Mouse (Mus musculus) MEL-GATA-1-ER (cell line): Measurements from ENCODE around the gene Csnk1g1.
A peak's percentile ranks its signal among the peaks of the same experiment; 100 is the strongest.

Experiments used
- DNase-seq: peaks from one replicate; pipeline ENCODE4 v3.0.0-alpha.2; 2012; ENCODE audit warnings: low read depth; ENCODE audit errors: extremely low read depth

Csnk1g1 gene

DNA sequence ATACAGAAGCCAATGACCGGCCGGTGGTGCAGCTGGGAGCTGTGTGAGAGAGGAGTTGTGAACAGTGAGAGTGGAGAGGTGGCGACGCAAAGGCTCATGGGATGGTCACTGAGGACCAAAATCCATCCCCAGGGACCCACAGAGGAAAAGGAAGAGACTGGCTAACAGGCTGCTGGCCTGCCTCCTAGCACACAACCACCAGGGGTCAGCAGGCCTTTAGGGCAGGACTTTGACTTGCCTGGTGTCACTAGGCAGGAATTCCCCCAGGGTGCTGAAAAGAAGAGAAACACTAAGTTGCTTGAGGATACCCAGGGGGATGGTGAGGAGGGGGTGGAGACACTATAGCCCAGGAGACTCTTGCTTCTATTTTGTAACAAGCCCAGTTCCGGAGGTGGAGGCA, 158.8 kb downstream of the Csnk1g1 start:
- DNase-seq: peak; percentile 7

- no peak for DNase-seq
Observed at GRCm38 (mm10) chr9:66068056-66068455, 159.3 kb downstream of the Csnk1g1 start.

DNA sequence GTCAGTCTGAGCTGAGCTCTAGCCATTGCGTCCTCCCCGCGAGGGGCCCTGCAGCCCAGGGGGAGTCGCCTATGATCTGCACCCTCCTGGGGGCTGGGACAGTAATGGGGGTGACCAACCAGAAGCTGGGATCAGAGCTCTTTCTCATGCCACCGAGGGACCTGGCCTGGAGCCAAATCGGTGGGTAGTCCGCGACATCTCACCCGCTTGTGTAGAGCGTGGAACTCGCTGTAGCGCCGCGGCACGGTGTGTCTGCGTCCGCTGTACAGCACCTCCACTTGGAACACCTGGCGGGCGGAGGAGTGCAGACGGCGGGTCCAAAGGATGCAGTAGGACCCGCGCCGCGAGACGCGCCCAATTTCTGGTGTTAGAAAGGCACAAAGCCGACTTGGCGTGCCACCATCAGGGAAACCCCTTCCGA, 160.3 kb downstream of the Csnk1g1 start:
- DNase-seq: no peak

- DNase-seq: peak; percentile 82
Observed at GRCm38 (mm10) chr9:66069583-66069982, 160.9 kb downstream of the Csnk1g1 start, which contains the start of gene Snx22. Snx22 (minus strand) TSS chr9:66069719.

DNA sequence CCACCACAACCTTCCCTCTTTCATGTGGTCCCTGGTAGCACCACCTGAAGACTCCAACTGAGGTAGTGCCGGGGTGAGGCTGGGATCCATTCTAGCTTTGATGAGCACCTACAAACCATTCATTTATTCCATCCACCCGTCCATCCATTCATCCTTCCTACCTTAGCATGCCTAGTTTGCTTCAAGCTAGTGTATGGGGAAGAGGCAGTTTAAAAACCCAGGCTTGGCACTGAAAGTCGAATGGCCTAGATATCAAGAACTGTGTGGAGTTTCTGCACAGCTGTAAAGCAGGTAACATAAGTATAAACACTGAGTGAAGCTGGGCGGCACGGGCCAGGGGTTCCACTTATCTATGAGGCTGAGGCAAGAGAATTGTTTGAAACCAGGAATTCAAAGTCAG, 161.4 kb downstream of the Csnk1g1 start:
- no peak for DNase-seq

DNA sequence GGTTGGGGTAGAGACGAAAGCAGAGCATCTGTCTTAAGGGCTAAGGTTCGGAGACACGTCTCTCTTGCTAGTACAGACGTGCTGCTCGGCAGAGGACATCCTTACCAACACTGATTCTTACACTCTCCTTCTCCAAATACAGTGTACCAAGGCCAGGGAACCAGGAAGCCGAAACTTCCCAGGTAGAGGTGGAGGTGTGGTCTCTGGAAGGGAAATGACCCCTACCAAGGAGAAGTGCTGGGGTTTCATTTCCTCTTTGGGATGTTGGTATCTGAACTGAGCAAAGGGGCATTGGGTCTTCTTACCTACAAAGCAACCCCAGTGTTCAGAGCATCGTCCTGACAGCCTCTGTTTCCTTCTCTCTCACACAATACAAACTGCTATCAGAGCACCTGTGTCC, 164.0 kb downstream of the Csnk1g1 start:
- no peak for DNase-seq

GRCm38 (mm10) chr9:66078072-66078471, 169.3 kb downstream of the Csnk1g1 start:
- DNase-seq: no peak

DNA sequence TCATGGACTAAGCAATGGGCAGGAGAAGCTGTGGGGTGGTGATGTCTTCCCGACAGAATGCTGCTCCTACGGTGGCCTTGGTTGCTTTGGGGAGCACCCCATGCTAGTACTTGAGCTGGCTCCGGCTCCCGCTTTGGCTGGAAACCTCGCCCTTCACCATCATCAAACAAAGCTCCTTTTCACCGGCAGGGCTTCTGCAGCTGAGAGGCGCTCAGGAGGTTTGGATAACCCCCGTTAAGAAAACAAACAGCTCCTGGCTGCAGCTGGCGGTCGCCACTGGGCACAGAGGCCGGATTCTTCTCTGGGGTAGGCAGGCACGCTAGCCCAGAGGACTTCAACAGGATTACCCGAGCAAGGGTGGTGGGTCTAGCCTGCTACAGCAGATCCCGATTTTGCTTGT, 169.8 kb downstream of the Csnk1g1 start:
- no peak for DNase-seq

DNA sequence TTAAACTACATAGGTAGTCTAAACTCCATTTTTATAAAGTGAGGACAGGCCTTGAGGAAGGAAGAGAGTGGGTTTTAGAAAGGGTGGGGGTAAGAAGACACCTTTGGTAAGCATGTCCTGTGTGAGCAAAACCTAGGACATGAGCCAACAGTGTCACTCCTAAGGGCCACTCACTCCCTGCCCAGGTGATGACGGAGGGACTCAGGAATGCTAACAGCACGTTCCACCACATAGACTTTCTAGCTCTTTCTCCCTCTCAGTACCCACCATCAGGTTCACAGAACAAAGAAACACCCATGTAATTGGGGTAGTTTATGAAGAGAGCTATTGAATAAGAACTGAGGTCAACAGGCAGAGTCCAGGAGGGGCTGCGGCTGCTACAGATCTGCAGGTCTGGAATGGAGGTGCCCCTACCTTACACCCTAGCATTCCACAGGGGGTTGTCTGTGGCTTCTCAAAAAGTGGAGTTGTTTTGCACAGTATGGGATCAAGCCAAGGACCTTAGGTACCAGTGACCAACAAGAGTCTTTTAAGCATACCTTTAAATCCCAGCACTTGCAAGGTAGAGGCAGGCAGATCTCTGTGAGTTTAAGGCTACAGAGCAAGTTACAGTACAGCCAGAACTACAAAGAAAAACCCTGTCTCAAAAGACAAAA, 172.2 kb downstream of the Csnk1g1 start:
- DNase-seq: no peak

GRCm38 (mm10) chr9:66081999-66082398, 173.3 kb downstream of the Csnk1g1 start:
- no peak for DNase-seq

DNA sequence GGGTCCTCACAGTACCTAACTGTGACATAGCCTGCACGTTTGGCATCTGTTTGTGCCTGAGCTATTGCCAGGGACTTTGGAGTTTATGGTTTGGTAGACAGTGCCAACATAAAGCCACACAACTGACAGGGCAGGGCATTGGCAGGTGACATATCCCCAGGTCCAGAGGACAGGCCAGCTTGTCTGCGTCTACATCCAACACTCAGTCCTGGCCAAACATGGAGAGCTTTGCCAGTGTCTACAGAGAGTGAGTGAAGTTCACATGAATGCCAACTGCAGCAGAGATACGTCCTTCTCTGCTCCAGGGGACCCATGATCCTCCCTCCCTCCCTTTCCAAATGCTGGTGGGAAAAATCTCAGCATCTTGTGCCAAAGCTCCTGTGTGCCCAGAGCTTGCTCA, 175.4 kb downstream of the Csnk1g1 start:
- no peak for DNase-seq

GRCm38 (mm10) chr9:66087062-66087461, 178.3 kb downstream of the Csnk1g1 start:
- DNase-seq: no peak

DNA sequence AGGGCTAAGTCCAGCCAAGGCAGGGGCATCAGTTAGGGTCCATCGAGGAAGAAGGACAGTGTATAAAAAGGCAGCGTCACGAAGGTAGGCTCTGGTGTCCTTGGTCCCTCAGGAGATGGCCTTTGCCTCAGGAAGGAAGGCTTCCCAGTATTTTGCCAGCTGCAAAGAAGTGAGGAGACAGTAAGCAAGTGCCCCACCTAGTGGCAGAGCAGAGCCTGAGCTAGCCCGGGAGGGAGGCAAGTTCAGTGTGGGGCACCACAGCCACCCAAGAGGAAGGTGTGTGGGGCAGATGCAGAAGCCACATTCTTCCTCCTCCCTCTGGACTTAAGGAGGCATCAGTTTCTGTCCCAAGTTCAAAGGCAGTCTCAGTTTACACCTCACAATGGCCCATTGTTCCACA, 179.7 kb downstream of the Csnk1g1 start:
- DNase-seq: peak; percentile 17

- no peak for DNase-seq
Observed at GRCm38 (mm10) chr9:66090593-66091244, 182.0 kb downstream of the Csnk1g1 start.

- DNase-seq: no peak
Observed at GRCm38 (mm10) chr9:66091327-66092231, 182.9 kb downstream of the Csnk1g1 start.

GRCm38 (mm10) chr9:66092664-66093063, 183.9 kb downstream of the Csnk1g1 start:
- DNase-seq: no peak
